Mouse (Mus musculus) MEL (cell line): ENCODE data around the gene Galntl6. TPM values are rescaled to one million over a fixed set of nuclear protein-coding genes. Genes with fewer than 3 reads are reported as not detected.

Source experiments
- DNase-seq: peaks from one replicate; pipeline ENCODE4 v3.0.0; 2011; ENCODE audit warnings: low read depth, low spot score
- H3K27ac ChIP-seq: 2 replicates; pipeline ENCODE4 v1.5.1; 2012; ENCODE audit warnings: low read depth, mild to moderate bottlenecking, control low read depth, low read length, moderate library complexity; ENCODE audit not compliant: control insufficient read depth
- H3K27me3 ChIP-seq, 2 experiments: fragments of 150-350 bp in 1 of 2; sonication (generic) in 1 of 2; 2 replicates each; pipeline ENCODE4 v1.6.1; 2012; ENCODE audit warnings: low read length in 2 of 2, mild to moderate bottlenecking in 2 of 2, improper control_type of control experiment in 1 of 2, moderate library complexity in 1 of 2; ENCODE audit not compliant: insufficient read depth in 2 of 2, control insufficient read depth in 1 of 2
- H3K36me3 ChIP-seq, 2 experiments: 2 replicates each; pipeline ENCODE4 v1.6.1; 2012 to 2014; ENCODE audit warnings: low read length in 2 of 2, improper control_type of control experiment in 1 of 2, inconsistent platforms in 1 of 2, mild to moderate bottlenecking in 1 of 2; ENCODE audit not compliant: insufficient read depth in 2 of 2, control insufficient read depth in 1 of 2
- H3K4me1 ChIP-seq, 2 experiments: fragments of 150-350 bp in 1 of 2; sonication (generic) in 1 of 2; 2 replicates each; pipeline ENCODE4 v1.6.1; 2012; ENCODE audit warnings: low read length in 2 of 2, improper control_type of control experiment in 1 of 2, mild to moderate bottlenecking in 1 of 2; ENCODE audit not compliant: insufficient read depth in 2 of 2, control insufficient read depth in 1 of 2
- H3K4me3 ChIP-seq, 2 experiments: fragments of 150-350 bp in 1 of 2; sonication (generic) in 1 of 2; 2 replicates each; pipeline ENCODE4 v1.5.1; 2012; ENCODE audit warnings: low read depth in 2 of 2, low read length in 2 of 2, mild to moderate bottlenecking in 2 of 2, moderate library complexity in 2 of 2, control low read depth in 1 of 2, improper control_type of control experiment in 1 of 2; ENCODE audit not compliant: control insufficient read depth in 1 of 2, insufficient read depth in 1 of 2
- H3K79me2 ChIP-seq: 2 replicates; pipeline ENCODE4 v1.6.1; 2012; ENCODE audit warnings: mild to moderate bottlenecking, low read length, moderate library complexity; ENCODE audit not compliant: control insufficient read depth, poor library complexity, insufficient read depth
- H3K9ac ChIP-seq: 2 replicates; pipeline ENCODE4 v1.6.1; 2012; ENCODE audit warnings: low read depth, mild to moderate bottlenecking, control low read depth, low read length, moderate library complexity; ENCODE audit not compliant: control insufficient read depth, poor library complexity, severe bottlenecking
- H3K9me3 ChIP-seq: fragments of 150-350 bp; sonication (generic); replicated peaks from 2 replicates; pipeline ENCODE4 v1.6.1; 2012; ENCODE audit warnings: mild to moderate bottlenecking, low read length, improper control_type of control experiment, moderate library complexity; ENCODE audit not compliant: insufficient read depth
- BHLHE40 ChIP-seq: IDR thresholded peaks from 2 replicates; pipeline ENCODE4 v1.6.1; 2012; ENCODE audit warnings: low read depth, mild to moderate bottlenecking, inconsistent platforms, low read length, improper control_type of control experiment, borderline replicate concordance
- E2F4 ChIP-seq: IDR thresholded peaks from 2 replicates; pipeline ENCODE4 v1.6.1; 2011; ENCODE audit warnings: low read depth, low read length, improper control_type of control experiment, borderline replicate concordance
- ELF1 ChIP-seq: IDR thresholded peaks from 2 replicates; pipeline ENCODE4 v1.6.1; 2014; ENCODE audit warnings: low read depth, mild to moderate bottlenecking, inconsistent platforms, low read length, improper control_type of control experiment, moderate library complexity
- EP300 ChIP-seq, 2 experiments: IDR thresholded peaks; 2 replicates each; pipeline ENCODE4 v1.6.1; 2011; ENCODE audit warnings: improper control_type of control experiment in 2 of 2, low read length in 2 of 2, low read depth in 1 of 2, mild to moderate bottlenecking in 1 of 2
- ETS1 ChIP-seq: IDR thresholded peaks from 2 replicates; pipeline ENCODE4 v1.6.1; 2012; ENCODE audit warnings: low read depth, mild to moderate bottlenecking, inconsistent platforms, low read length, improper control_type of control experiment, moderate library complexity
- GABPA ChIP-seq: IDR thresholded peaks from 2 replicates; pipeline ENCODE4 v1.6.1; 2012; ENCODE audit warnings: low read depth, mild to moderate bottlenecking, inconsistent platforms, low read length, improper control_type of control experiment, moderate library complexity
- JUND ChIP-seq: IDR thresholded peaks from 2 replicates; pipeline ENCODE4 v1.6.1; 2011; ENCODE audit warnings: low read depth, mild to moderate bottlenecking, improper control_type of control experiment, low read length
- MAX ChIP-seq: IDR thresholded peaks from 2 replicates; pipeline ENCODE4 v1.6.1; 2011; ENCODE audit warnings: low read length, improper control_type of control experiment
- MAZ ChIP-seq: IDR thresholded peaks from 2 replicates; pipeline ENCODE4 v1.6.1; 2012; ENCODE audit warnings: low read depth, mild to moderate bottlenecking, inconsistent platforms, low read length, improper control_type of control experiment
- MXI1 ChIP-seq: IDR thresholded peaks from 2 replicates; pipeline ENCODE4 v1.6.1; 2011; ENCODE audit warnings: mild to moderate bottlenecking, low read depth, low read length, improper control_type of control experiment
- MYC ChIP-seq: IDR thresholded peaks from 2 replicates; pipeline ENCODE4 v1.6.1; 2011; ENCODE audit warnings: low read depth, mild to moderate bottlenecking, low read length, improper control_type of control experiment, moderate library complexity
- NELFE ChIP-seq: IDR thresholded peaks from 2 replicates; pipeline ENCODE4 v1.6.1; 2011; ENCODE audit warnings: low read depth, low read length, improper control_type of control experiment
- NRF1 ChIP-seq: IDR thresholded peaks from 2 replicates; pipeline ENCODE4 v1.6.1; 2014; ENCODE audit warnings: low read depth, mild to moderate bottlenecking, inconsistent platforms, low read length, improper control_type of control experiment, moderate library complexity; ENCODE audit not compliant: poor library complexity, insufficient read depth, severe bottlenecking
- POLR2AphosphoS5 ChIP-seq: IDR thresholded peaks from 2 replicates; pipeline ENCODE4 v1.6.1; 2012; ENCODE audit warnings: low read depth, borderline replicate concordance, mild to moderate bottlenecking, inconsistent platforms, low read length, moderate library complexity, mixed read lengths
- RAD21 ChIP-seq: IDR thresholded peaks from 2 replicates; pipeline ENCODE4 v1.6.1; 2011; ENCODE audit warnings: mild to moderate bottlenecking, low read depth, low read length, improper control_type of control experiment
- SMC3 ChIP-seq: IDR thresholded peaks from 2 replicates; pipeline ENCODE4 v1.6.1; 2011; ENCODE audit warnings: low read depth, low read length, improper control_type of control experiment
- UBTF ChIP-seq: IDR thresholded peaks from 2 replicates; pipeline ENCODE4 v1.6.1; 2012; ENCODE audit warnings: low read depth, mild to moderate bottlenecking, inconsistent platforms, low read length, improper control_type of control experiment, moderate library complexity, borderline replicate concordance; ENCODE audit not compliant: insufficient read depth
- USF1 ChIP-seq: IDR thresholded peaks from 2 replicates; pipeline ENCODE4 v1.6.1; 2014; ENCODE audit warnings: low read depth, mild to moderate bottlenecking, inconsistent platforms, low read length, improper control_type of control experiment, moderate library complexity
- USF2 ChIP-seq, 2 experiments: IDR thresholded peaks; 2 replicates each; pipeline ENCODE4 v1.6.1; 2011 to 2012; ENCODE audit warnings: improper control_type of control experiment in 2 of 2, low read length in 2 of 2, borderline replicate concordance in 1 of 2, inconsistent platforms in 1 of 2, low read depth in 1 of 2, mild to moderate bottlenecking in 1 of 2; ENCODE audit not compliant: insufficient read depth in 1 of 2
- ZKSCAN1 ChIP-seq: IDR thresholded peaks from 2 replicates; pipeline ENCODE4 v1.6.1; 2012; ENCODE audit warnings: low read depth, mild to moderate bottlenecking, inconsistent platforms, low read length, improper control_type of control experiment, moderate library complexity
- ZMIZ1 ChIP-seq: IDR thresholded peaks from 2 replicates; pipeline ENCODE4 v1.6.1; 2012; ENCODE audit warnings: low read depth, mild to moderate bottlenecking, inconsistent platforms, low read length, improper control_type of control experiment, moderate library complexity
- ZNF384 ChIP-seq: IDR thresholded peaks from 2 replicates; pipeline ENCODE4 v1.6.1; 2012; ENCODE audit warnings: low read depth, mild to moderate bottlenecking, inconsistent platforms, low read length, improper control_type of control experiment
- polyA plus RNA-seq, 2 experiments: library from polyadenylated mRNA; stranded (reverse) in 1 of 2; unstranded in 1 of 2; fragments of >175 nt in 1 of 2; fragments of >200 nt in 1 of 2; gene quantifications; 2 replicates each; pipeline versions ENCODE4 v1.2.1 to v1.2.4; 2012; ENCODE audit warnings: low replicate concordance in 2 of 2, low read depth in 1 of 2; ENCODE audit not compliant: insufficient read length in 2 of 2, insufficient read depth in 1 of 2, missing spikeins in 1 of 2
- total RNA-seq: library from RNA; depleted of rRNA; stranded (reverse); fragments of 300-350 nt; gene quantifications from 2 replicates; pipeline ENCODE4 v1.2.3, GENCODE M21; 2012

Gene Galntl6
- total and polyA plus RNA-seq, 3 experiments: not detected

- TF ChIP-seq MAX: no peak
- TF ChIP-seq UBTF: no peak
- no peak for TF ChIP-seq ELF1
- TF ChIP-seq MXI1: no peak
- no peak for TF ChIP-seq MYC
- no peak for TF ChIP-seq ZKSCAN1
- no peak for TF ChIP-seq NRF1
- TF ChIP-seq POLR2AphosphoS5: no peak
- TF ChIP-seq RAD21: no peak
- TF ChIP-seq JUND: no peak
- no peak for TF ChIP-seq BHLHE40
- H3K36me3 ChIP-seq: no peaks in the 10 kb centered on the region
- no peaks in the 10 kb centered on the region for H3K27me3 ChIP-seq
- H3K4me3 ChIP-seq: no peak overlapping the region
- no peak overlapping the region for H3K27ac ChIP-seq
- no peak for DNase-seq
- H3K9me3 ChIP-seq: no peaks in the 10 kb centered on the region
- H3K79me2 ChIP-seq: no peaks in the 10 kb centered on the region
- no peaks in the 10 kb centered on the region for H3K4me1 ChIP-seq
- no peak overlapping the region for H3K9ac ChIP-seq
Measured at GRCm38 (mm10) chr8:57989428-57990171, 922.8 kb downstream of the Galntl6 start.

GRCm38 (mm10) chr8:57977372-57977771 is 935.1 kb downstream of the Galntl6 start:
- Histone ChIP-seq H3K4me3 (no peak overlapping the region), H3K9ac (no peak overlapping the region), H3K36me3 (no peaks in the 10 kb centered on the region), H3K27me3 (no peaks in the 10 kb centered on the region), H3K27ac (no peak overlapping the region), H3K9me3 (no peaks in the 10 kb centered on the region), H3K4me1 (no peaks in the 10 kb centered on the region), H3K79me2 (no peaks in the 10 kb centered on the region)
- no peak for DNase-seq
- no peak for TF ChIP-seq SMC3
- TF ChIP-seq GABPA: no peak
- TF ChIP-seq USF1: no peak
- no peak for TF ChIP-seq MAZ

- H3K27ac ChIP-seq: no peak overlapping the region
- H3K4me1 ChIP-seq: no peaks in the 10 kb centered on the region
- DNase-seq: no peak
- H3K36me3 ChIP-seq: no peaks in the 10 kb centered on the region
- no peak overlapping the region for H3K9ac ChIP-seq
- no peaks in the 10 kb centered on the region for H3K9me3 ChIP-seq
- H3K79me2 ChIP-seq: no peaks in the 10 kb centered on the region
- TF ChIP-seq ETS1: no peak
- TF ChIP-seq NELFE: no peak
- TF ChIP-seq USF2 (IDR thresholded peaks at IDR 0.05; ENCODE audit: borderline replicate concordance in 1 of 2, insufficient read depth in 1 of 2, low read depth in 1 of 2, low read length in 2 of 2): no peak
- TF ChIP-seq ZMIZ1: no peak
- no peak for TF ChIP-seq MAZ
- no peak for TF ChIP-seq MYC
- no peak for TF ChIP-seq EP300 (IDR thresholded peaks at IDR 0.05; ENCODE audit: low read depth in 1 of 2, low read length in 2 of 2)
- no peak for TF ChIP-seq ZNF384
- no peak for TF ChIP-seq E2F4
- TF ChIP-seq, all 39 proteins: peak for 0
- H3K4me3 ChIP-seq: no peak overlapping the region
- no peaks in the 10 kb centered on the region for H3K27me3 ChIP-seq
Measured at GRCm38 (mm10) chr8:57974093-57974492, 938.3 kb downstream of the Galntl6 start.
